22 mouse cellular contexts compared by ENCODE assay signal in genomic region chr3:37161096-37161495, GRCm38 (mm10). TPM values are rescaled to one million over a fixed set of nuclear protein-coding genes. Genes with fewer than 3 reads are reported as not detected.
DNase-seq lines count a peak whose midpoint lies in the region; ATAC-seq and TF ChIP-seq lines count a peak whose summit lies in the region.
"Had no signal": no experiment of that assay in that cellular context is flagged by ENCODE, and none has a peak within 500 bp of the region (broad histone marks: within the 10 kb centered on the region; RNA-seq: fewer than 3 reads in every experiment).

No protein-coding gene starts in this region.

- intact Hi-C loops in left cerebral cortex, postnatal 4 days (cut with DNase I): no loop called here

- no peaks in the 10 kb centered on the region for H3K4me1 ChIP-seq in midbrain, postnatal 0 days (ENCODE audit: insufficient read depth, low read length)
- H3K4me1 ChIP-seq in midbrain, embryonic 11.5 days (ENCODE audit: control insufficient read depth, insufficient read depth, low read length): no peaks in the 10 kb centered on the region
- peaks cover 0 to 12% of the 10 kb centered on the region in 2 experiments; a peak in 2 of 4 replicates for H3K4me1 ChIP-seq in CH12.LX (ENCODE audit: control insufficient read depth in 1 of 2, insufficient read depth in 2 of 2)
- H3K4me1 ChIP-seq: forebrain, embryonic 12.5 days; hindbrain, embryonic 13.5 days had no signal

- no peak overlapping the region for H3K9ac ChIP-seq in midbrain, postnatal 0 days (replicated peaks; ENCODE audit: low read length, poor library complexity, severe bottlenecking)
- no peak overlapping the region for H3K9ac ChIP-seq in midbrain, embryonic 11.5 days (ENCODE audit: low read length)
- H3K9ac ChIP-seq in CH12.LX (ENCODE audit: insufficient read depth, low read depth): 0 out of 2 replicates have a peak overlapping the region, but pooled peaks have one; percentile 35
- H3K9ac ChIP-seq: forebrain, embryonic 12.5 days; hindbrain, embryonic 13.5 days had no signal

- DNase-seq in midbrain, postnatal 0 days (ENCODE audit: low spot score): peak; percentile 0
- no peak for DNase-seq in midbrain, embryonic 11.5 days (ENCODE audit: low spot score, missing footprints)
- no peak for DNase-seq in CH12.LX (ENCODE audit: extremely low read depth)
- peak; percentile 33 for DNase-seq in fibroblast of lung, adult 2 months (ENCODE audit: low read depth)
- no peak for DNase-seq in frontal cortex, adult 2 months (ENCODE audit: extremely low spot score in 1 of 2, low spot score in 1 of 2)
- no peak for DNase-seq in kidney, postnatal 25 days
- DNase-seq in left cerebral cortex, postnatal 4 days: no peak
- DNase-seq: adrenal gland, adult 8-10 months; adrenal gland, postnatal 36 days; cerebellum, adult 2 months; cerebellum, postnatal 10 days; gastrocnemius, postnatal 36 days; heart, adult 18-20 months; heart, postnatal 10 days had no signal

- WGBS in midbrain, postnatal 0 days: 63% methylated on average over 4 of the region's 4 CpGs
- WGBS in midbrain, embryonic 11.5 days: 82% methylated on average over 4 of the region's 4 CpGs

- H3K36me3 ChIP-seq in midbrain, postnatal 0 days (ENCODE audit: insufficient read depth, low read length): no peaks in the 10 kb centered on the region
- H3K36me3 ChIP-seq in midbrain, embryonic 11.5 days (ENCODE audit: control insufficient read depth, insufficient read depth, low read length): no peaks in the 10 kb centered on the region
- no peaks in the 10 kb centered on the region for H3K36me3 ChIP-seq in CH12.LX (replicated peaks in 1 of 2; ENCODE audit: control insufficient read depth in 1 of 2, insufficient read depth in 1 of 2, low read length in 1 of 2)
- H3K36me3 ChIP-seq: forebrain, embryonic 12.5 days; heart, embryonic 10.5 days; hindbrain, embryonic 13.5 days had no signal

- H3K9me3 ChIP-seq in midbrain, postnatal 0 days (ENCODE audit: low read length): no peaks in the 10 kb centered on the region
- no peaks in the 10 kb centered on the region for H3K9me3 ChIP-seq in midbrain, embryonic 11.5 days (ENCODE audit: control insufficient read depth, low read length)
- H3K9me3 ChIP-seq in CH12.LX (replicated peaks; ENCODE audit: low read length): no peaks in the 10 kb centered on the region
- H3K9me3 ChIP-seq: forebrain, embryonic 12.5 days; heart, embryonic 10.5 days; hindbrain, embryonic 13.5 days had no signal

- no peaks in the 10 kb centered on the region for H3K79me2 ChIP-seq in CH12.LX (replicated peaks; ENCODE audit: control insufficient read depth, extremely low read depth, insufficient read depth, poor library complexity, severe bottlenecking)

- dilution Hi-C loops in CH12.LX (cut with MboI; ENCODE audit: extremely low pct_ligation_motif_present, extremely low pct_unique_long_range_greater_than_20kb, low sequenced_read_pairs): no loop called here

- TF ChIP-seq EP300 in CH12.LX (IDR thresholded peaks at IDR 0.05; ENCODE audit: low read length): 0 out of 2 replicates have a peak, but pooled peaks have one; percentile 1

- H3K27me3 ChIP-seq in midbrain, postnatal 0 days (ENCODE audit: insufficient read depth, low read length): no peaks in the 10 kb centered on the region
- H3K27me3 ChIP-seq in midbrain, embryonic 11.5 days (ENCODE audit: control insufficient read depth, insufficient read depth, low read length): no peaks in the 10 kb centered on the region
- H3K27me3 ChIP-seq in CH12.LX (replicated peaks): no peaks in the 10 kb centered on the region
- H3K27me3 ChIP-seq: forebrain, embryonic 12.5 days; hindbrain, embryonic 13.5 days had no signal

- no peak overlapping the region for H3K4me3 ChIP-seq in midbrain, postnatal 0 days (ENCODE audit: low read depth, low read length)
- H3K4me3 ChIP-seq in midbrain, embryonic 11.5 days (ENCODE audit: low read depth, low read length): no peak overlapping the region
- peak overlapping the region in 2 of 3 experiments; percentile 13 to 17 for H3K4me3 ChIP-seq in CH12.LX (replicated peaks in 1 of 3; ENCODE audit: low read depth in 2 of 3, low read length in 2 of 3, poor library complexity in 1 of 3)
- H3K4me3 ChIP-seq: forebrain, embryonic 12.5 days; heart, embryonic 10.5 days; hindbrain, embryonic 13.5 days had no signal

- no peak for ATAC-seq in midbrain, postnatal 0 days (ENCODE audit: low FRiP score)
- ATAC-seq in midbrain, embryonic 11.5 days (ENCODE audit: low FRiP score): no peak
- ATAC-seq: forebrain, embryonic 16.5 days; hindbrain, postnatal 0 days; intestine, embryonic 16.5 days had no signal

- H3K27ac ChIP-seq in midbrain, postnatal 0 days (ENCODE audit: low read depth, low read length): no peak overlapping the region
- H3K27ac ChIP-seq in midbrain, embryonic 11.5 days (ENCODE audit: low read depth, low read length): no peak overlapping the region
- H3K27ac ChIP-seq in CH12.LX (ENCODE audit: insufficient read depth, low read depth): no peak overlapping the region
- H3K27ac ChIP-seq: forebrain, embryonic 12.5 days; heart, embryonic 10.5 days; hindbrain, embryonic 13.5 days; hindbrain, postnatal 0 days had no signal

- H3K4me2 ChIP-seq in midbrain, postnatal 0 days (ENCODE audit: low read depth, low read length, poor library complexity, severe bottlenecking): no peak overlapping the region
- no peak overlapping the region for H3K4me2 ChIP-seq in midbrain, embryonic 11.5 days
- peak overlapping the region; percentile 26 for H3K4me2 ChIP-seq in CH12.LX (ENCODE audit: insufficient read depth, low read depth, poor library complexity, severe bottlenecking)
- H3K4me2 ChIP-seq: forebrain, embryonic 12.5 days; hindbrain, embryonic 13.5 days had no signal

- TF ChIP-seq POLR2A in CH12.LX (IDR thresholded peaks at IDR 0.05; ENCODE audit: low read depth, low read length): no peak

- TF ChIP-seq RAD21 in CH12.LX (IDR thresholded peaks at IDR 0.05; ENCODE audit: low read depth, low read length): no peak

- in situ Hi-C loops in CH12.LX (cut with MboI; ENCODE audit: low pct_ligation_motif_present, low pct_unique_long_range_greater_than_20kb, low sequenced_read_pairs): no loop called here

- TF ChIP-seq CTCF in midbrain, postnatal 0 days (IDR thresholded peaks at IDR 0.05): no peak
- no peak for TF ChIP-seq CTCF in CH12.LX (conservative IDR thresholded peaks at IDR 0.05 in 1 of 2, IDR thresholded peaks at IDR 0.05 in 1 of 2; ENCODE audit: low read depth in 2 of 2, low read length in 2 of 2)

TF ChIP-seq in CH12.LX, 34 proteins besides CTCF, POLR2A, EP300 and RAD21:
- TF ChIP-seq KAT2A (IDR thresholded peaks at IDR 0.05; ENCODE audit: insufficient replicate concordance, low read length) (no peak), ZMIZ1 (IDR thresholded peaks at IDR 0.05; ENCODE audit: low read depth, low read length) (no peak), BHLHE40 (IDR thresholded peaks at IDR 0.05; ENCODE audit: low read depth, low read length) (no peak), POLR2AphosphoS2 (IDR thresholded peaks at IDR 0.05; ENCODE audit: low read depth, low read length) (no peak), JUND (conservative IDR thresholded peaks at IDR 0.05; ENCODE audit: low read depth, low read length) (no peak), SMC3 (IDR thresholded peaks at IDR 0.05; ENCODE audit: low read depth, low read length) (no peak)

RNA-seq across cellular contexts. Expression of gene Il2, which starts 35.3 kb away (rescaled TPM):
- total RNA-seq in midbrain, postnatal 0 days (2014; rRNA removed): not detected in 2 replicates
- polyA plus RNA-seq in midbrain, postnatal 0 days (2015; fragmentation: Nextera tagmentation; extraction: Ambion mirVana): 0.47 and 0.62 TPM in 2 replicates
- 0.39 and 0.49 TPM in 2 replicates for polyA plus RNA-seq in midbrain, embryonic 11.5 days (2014; fragmentation: Nextera tagmentation; extraction: Ambion mirVana)
- total RNA-seq in CH12.LX (2012; rRNA removed) (not detected in 2 replicates), CH12.LX (2014; rRNA removed) (0.34 TPM in 1 of 2 replicates, not detected in the other)
- not detected in 2 replicates for polyA plus RNA-seq in CH12.LX (2012; ENCODE audit: insufficient read length, low read depth)
- polyA plus RNA-seq in frontal cortex, adult 2 months (2012; rRNA removed): 0.16 TPM in 1 of 2 replicates, not detected in the other
- total RNA-seq in left cerebral cortex, postnatal 4 days (2021): not detected
- total RNA-seq: adrenal gland, adult 8-10 months; adrenal gland, postnatal 36 days; gastrocnemius, adult 18-20 months; gastrocnemius, postnatal 36 days; heart, adult 18-20 months; heart, postnatal 10 days; hematopoietic stem cell, adult 5-6 weeks; hindbrain, postnatal 0 days had no signal

Comparison
In these comparisons a context has a peak if more than half of its experiments do, and no peak if none do; other contexts are left out.
1. DNase-seq: peak in midbrain, postnatal 0 days (single experiment) and fibroblast of lung, adult 2 months (single experiment); none in midbrain, embryonic 11.5 days (single experiment), CH12.LX (single experiment), frontal cortex, adult 2 months (0 of 2), kidney, postnatal 25 days (0 of 2) and left cerebral cortex, postnatal 4 days (single experiment).
2. H3K4me3 ChIP-seq: peak in CH12.LX (2 of 3); none in midbrain, postnatal 0 days (single experiment) and midbrain, embryonic 11.5 days (single experiment).